Mouse (Mus musculus): Measurements from ENCODE around the gene Tyw1. TPM values are rescaled to one million over a fixed set of nuclear protein-coding genes. Genes with fewer than 3 reads are reported as not detected.

The Tyw1 gene
- total and polyA plus RNA-seq, 3 experiments, result 5.1 to 9.8 (median 7.0) TPM

GRCm38 (mm10) chr5:130310077-130310476 lies 54.7 kb downstream of the Tyw1 start:
- TF ChIP-seq EP300 (IDR thresholded peaks at IDR 0.05; ENCODE audit: insufficient read depth, low read depth, low read length) (no peak), POLR2A (IDR thresholded peaks at IDR 0.05; ENCODE audit: insufficient read depth, low read depth, low read length) (no peak), CTCF (IDR thresholded peaks at IDR 0.05) (no peak)
- H3K27ac ChIP-seq, result no peak overlapping the region
- no peaks in the 10 kb centered on the region for H3K79me2 ChIP-seq (replicated peaks; ENCODE audit: control insufficient read depth, insufficient read depth, low read length)
- WGBS, result 98% methylated on average over 4 of the region's 4 CpGs
- no peak overlapping the region for H3K4me3 ChIP-seq
- no peaks in the 10 kb centered on the region for H3K27me3 ChIP-seq (ENCODE audit: control insufficient read depth, insufficient read depth, low read length)
- no peak for DNase-seq
- H3K9ac ChIP-seq (ENCODE audit: low read depth, low read length), result no peak overlapping the region
- H3K4me1 ChIP-seq (ENCODE audit: control insufficient read depth, insufficient read depth, low read length), result no peaks in the 10 kb centered on the region
- intact Hi-C loops (cut with DNase I), result no loop called here
- no peaks in the 10 kb centered on the region for H3K36me3 ChIP-seq (ENCODE audit: control insufficient read depth, insufficient read depth, low read length)

GRCm38 (mm10) chr5:130310827-130311226 lies 55.4 kb downstream of the Tyw1 start:
- no peak for DNase-seq
- H3K4me3 ChIP-seq, result no peak overlapping the region
- H3K4me1 ChIP-seq (ENCODE audit: control insufficient read depth, insufficient read depth, low read length), result no peaks in the 10 kb centered on the region
- 78% methylated on average over 7 of the region's 7 CpGs for WGBS
- H3K9ac ChIP-seq (ENCODE audit: low read depth, low read length), result no peak overlapping the region
- TF ChIP-seq POLR2A (IDR thresholded peaks at IDR 0.05; ENCODE audit: insufficient read depth, low read depth, low read length) (no peak), EP300 (IDR thresholded peaks at IDR 0.05; ENCODE audit: insufficient read depth, low read depth, low read length) (no peak), CTCF (IDR thresholded peaks at IDR 0.05) (no peak)
- no peak overlapping the region for H3K27ac ChIP-seq
- no peaks in the 10 kb centered on the region for H3K36me3 ChIP-seq (ENCODE audit: control insufficient read depth, insufficient read depth, low read length)
- H3K27me3 ChIP-seq (ENCODE audit: control insufficient read depth, insufficient read depth, low read length), result no peaks in the 10 kb centered on the region
- intact Hi-C loops (cut with DNase I), result no loop called here
- H3K79me2 ChIP-seq (replicated peaks; ENCODE audit: control insufficient read depth, insufficient read depth, low read length), result no peaks in the 10 kb centered on the region

- intact Hi-C loops (cut with DNase I), result no loop called here
- H3K79me2 ChIP-seq (replicated peaks; ENCODE audit: control insufficient read depth, insufficient read depth, low read length), result no peaks in the 10 kb centered on the region
- H3K27ac ChIP-seq, result no peak overlapping the region
- no peak overlapping the region for H3K4me3 ChIP-seq
- H3K9ac ChIP-seq (ENCODE audit: low read depth, low read length), result no peak overlapping the region
- no peak for DNase-seq
- TF ChIP-seq CTCF (IDR thresholded peaks at IDR 0.05) (no peak), POLR2A (IDR thresholded peaks at IDR 0.05; ENCODE audit: insufficient read depth, low read depth, low read length) (no peak), EP300 (IDR thresholded peaks at IDR 0.05; ENCODE audit: insufficient read depth, low read depth, low read length) (no peak)
- no peaks in the 10 kb centered on the region for H3K27me3 ChIP-seq (ENCODE audit: control insufficient read depth, insufficient read depth, low read length)
- no peaks in the 10 kb centered on the region for H3K36me3 ChIP-seq (ENCODE audit: control insufficient read depth, insufficient read depth, low read length)
- H3K4me1 ChIP-seq (ENCODE audit: control insufficient read depth, insufficient read depth, low read length), result no peaks in the 10 kb centered on the region
- WGBS, result 76% methylated on average over 3 of the region's 3 CpGs
Measured at GRCm38 (mm10) chr5:130313488-130313887, 58.1 kb downstream of the Tyw1 start.

DNA sequence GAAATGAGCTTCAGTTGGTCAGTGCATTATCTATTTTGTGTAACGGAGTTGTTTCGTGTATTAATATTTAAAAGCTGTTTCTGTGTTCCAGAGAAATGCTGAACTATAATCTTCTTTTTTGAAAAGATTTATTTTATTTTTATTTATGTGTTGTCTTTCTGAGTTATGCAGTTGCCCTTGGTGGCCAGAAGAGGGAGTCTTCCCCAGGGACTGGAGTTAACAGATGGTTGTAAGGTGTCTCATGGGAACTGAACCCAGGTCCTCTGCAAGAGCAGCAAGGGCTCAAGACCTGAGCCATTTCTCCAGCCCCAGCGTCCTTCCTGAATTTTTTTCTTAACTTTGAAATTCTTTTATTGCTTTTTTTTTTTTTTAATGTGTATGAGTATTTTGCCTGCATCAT lies 59.5 kb downstream of the Tyw1 start:
- Histone ChIP-seq H3K27me3 (ENCODE audit: control insufficient read depth, insufficient read depth, low read length) (no peaks in the 10 kb centered on the region), H3K9ac (ENCODE audit: low read depth, low read length) (no peak overlapping the region), H3K36me3 (ENCODE audit: control insufficient read depth, insufficient read depth, low read length) (no peaks in the 10 kb centered on the region), H3K27ac (no peak overlapping the region), H3K4me1 (ENCODE audit: control insufficient read depth, insufficient read depth, low read length) (no peaks in the 10 kb centered on the region), H3K79me2 (replicated peaks; ENCODE audit: control insufficient read depth, insufficient read depth, low read length) (no peaks in the 10 kb centered on the region), H3K4me3 (no peak overlapping the region)
- no peak for DNase-seq
- peak; percentile 48 for TF ChIP-seq CTCF (IDR thresholded peaks at IDR 0.05)
- no peak for TF ChIP-seq EP300 (IDR thresholded peaks at IDR 0.05; ENCODE audit: insufficient read depth, low read depth, low read length)
- 95% methylated on average over 3 of the region's 3 CpGs for WGBS
- intact Hi-C loops (cut with DNase I), result no loop called here

DNA sequence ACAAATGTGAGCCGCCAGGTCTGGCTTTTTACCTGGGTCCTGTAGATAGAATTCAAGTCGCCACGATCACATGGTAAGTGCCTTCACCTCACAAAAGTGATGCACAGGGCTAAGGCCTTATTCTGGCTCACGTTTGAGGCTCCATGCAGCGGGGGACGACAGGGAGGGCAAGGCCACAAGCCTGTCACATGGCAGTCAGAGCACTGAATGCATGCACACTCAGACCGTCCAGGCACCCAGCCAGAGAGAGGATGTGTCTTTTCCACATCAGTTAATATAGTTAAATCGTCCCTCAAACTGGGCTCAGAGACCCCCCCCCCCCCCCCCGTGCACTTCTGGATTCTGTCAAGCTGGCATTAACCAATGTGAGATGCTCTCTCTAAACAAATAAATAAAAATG lies 60.9 kb downstream of the Tyw1 start:
- Histone ChIP-seq H3K27ac (no peak overlapping the region), H3K36me3 (ENCODE audit: control insufficient read depth, insufficient read depth, low read length) (no peaks in the 10 kb centered on the region), H3K4me1 (ENCODE audit: control insufficient read depth, insufficient read depth, low read length) (no peaks in the 10 kb centered on the region), H3K4me3 (no peak overlapping the region), H3K27me3 (ENCODE audit: control insufficient read depth, insufficient read depth, low read length) (no peaks in the 10 kb centered on the region), H3K79me2 (replicated peaks; ENCODE audit: control insufficient read depth, insufficient read depth, low read length) (no peaks in the 10 kb centered on the region), H3K9ac (ENCODE audit: low read depth, low read length) (no peak overlapping the region)
- 79% methylated on average over 9 of the region's 9 CpGs for WGBS
- no peak for DNase-seq
- TF ChIP-seq EP300 (IDR thresholded peaks at IDR 0.05; ENCODE audit: insufficient read depth, low read depth, low read length) (no peak), CTCF (IDR thresholded peaks at IDR 0.05) (no peak), POLR2A (IDR thresholded peaks at IDR 0.05; ENCODE audit: insufficient read depth, low read depth, low read length) (no peak)
- intact Hi-C loops (cut with DNase I), result no loop called here

GRCm38 (mm10) chr5:130319783-130320182 lies 64.4 kb downstream of the Tyw1 start:
- Histone ChIP-seq H3K79me2 (replicated peaks; ENCODE audit: control insufficient read depth, insufficient read depth, low read length) (no peaks in the 10 kb centered on the region), H3K9ac (ENCODE audit: low read depth, low read length) (no peak overlapping the region), H3K4me3 (no peak overlapping the region), H3K4me1 (ENCODE audit: control insufficient read depth, insufficient read depth, low read length) (no peaks in the 10 kb centered on the region), H3K36me3 (ENCODE audit: control insufficient read depth, insufficient read depth, low read length) (no peaks in the 10 kb centered on the region), H3K27me3 (ENCODE audit: control insufficient read depth, insufficient read depth, low read length) (no peaks in the 10 kb centered on the region), H3K27ac (no peak overlapping the region)
- TF ChIP-seq POLR2A (IDR thresholded peaks at IDR 0.05; ENCODE audit: insufficient read depth, low read depth, low read length), result no peak
- TF ChIP-seq CTCF (IDR thresholded peaks at IDR 0.05), result no peak
- no peak for TF ChIP-seq EP300 (IDR thresholded peaks at IDR 0.05; ENCODE audit: insufficient read depth, low read depth, low read length)
- 88% methylated on average over 5 of the region's 5 CpGs for WGBS
- intact Hi-C loops (cut with DNase I), result no loop called here
- no peak for DNase-seq
